Mouse (Mus musculus): ENCODE results near the gene Mta3. TPM values are rescaled to one million over a fixed set of nuclear protein-coding genes. Genes with fewer than 3 reads are reported as not detected.

Mta3 gene
- total RNA-seq, 1 experiment: 52.8 TPM

- no peak for DNase-seq (ENCODE audit: low read depth, low spot score)
These were observed 113.5 kb downstream of the Mta3 start for GRCm38 (mm10) chr17:83819503-83819902.

GRCm38 (mm10) chr17:83820701-83821100 lies 114.7 kb downstream of the Mta3 start:
- H3K4me1 ChIP-seq (ENCODE audit: control insufficient read depth in 2 of 2, insufficient read depth in 2 of 2, low read length in 2 of 2, poor library complexity in 1 of 2): no peaks in the 10 kb centered on the region; a peak in 1 of 4 replicates
- no peak overlapping the region for H3K9ac ChIP-seq (ENCODE audit: insufficient read depth, low read depth, low read length, poor library complexity, severe bottlenecking)
- TF ChIP-seq ZNF384 (IDR thresholded peaks at IDR 0.05; ENCODE audit: low read depth, low read length): no peak
- TF ChIP-seq CHD2 (IDR thresholded peaks at IDR 0.05; ENCODE audit: low read depth, low read length): no peak
- TF ChIP-seq MAFK (IDR thresholded peaks at IDR 0.05; ENCODE audit: insufficient read depth, low read depth, low read length): no peak
- TF ChIP-seq ZC3H11A (IDR thresholded peaks at IDR 0.05; ENCODE audit: borderline replicate concordance, low read depth, low read length): no peak
- no peak for TF ChIP-seq HCFC1 (IDR thresholded peaks at IDR 0.05; ENCODE audit: borderline replicate concordance, insufficient read depth, low read length)
- H3K4me3 ChIP-seq (ENCODE audit: insufficient read depth in 1 of 2, low read depth in 1 of 2, low read length in 2 of 2, poor library complexity in 1 of 2, severe bottlenecking in 1 of 2): no peak overlapping the region
- no peak overlapping the region for H3K27ac ChIP-seq (ENCODE audit: insufficient read depth, low read depth, low read length, poor library complexity, severe bottlenecking)
- in situ Hi-C loops (cut with MboI; ENCODE audit: low sequenced_read_pairs in 2 of 2, unreplicated experiment in 2 of 2): loop anchor here in 1 of 2 experiments (25.0 kb wide), 1 partner anchor 783 kb away; no protein-coding TSS in a partner anchor
- no peaks in the 10 kb centered on the region for H3K36me3 ChIP-seq (ENCODE audit: control insufficient read depth, insufficient read depth, low read length, poor library complexity, severe bottlenecking)
- no peaks in the 10 kb centered on the region for H3K9me3 ChIP-seq (ENCODE audit: control insufficient read depth, insufficient read depth, low read depth, low read length)
- no peak for DNase-seq (ENCODE audit: low read depth, low spot score)

More at GRCm38 (mm10) chr17:83819503-83819902, 113.5 kb downstream of the Mta3 start:
- in situ Hi-C loops (cut with MboI; ENCODE audit: low sequenced_read_pairs in 2 of 2, unreplicated experiment in 2 of 2): loop anchor here in 1 of 2 experiments (25.0 kb wide), 1 partner anchor 782 kb away; no protein-coding TSS in a partner anchor
- H3K9me3 ChIP-seq (ENCODE audit: control insufficient read depth, insufficient read depth, low read depth, low read length): no peaks in the 10 kb centered on the region
- H3K4me1 ChIP-seq (ENCODE audit: control insufficient read depth in 2 of 2, insufficient read depth in 2 of 2, low read length in 2 of 2, poor library complexity in 1 of 2): no peaks in the 10 kb centered on the region; a peak in 1 of 4 replicates
- H3K4me3 ChIP-seq (ENCODE audit: insufficient read depth in 1 of 2, low read depth in 1 of 2, low read length in 2 of 2, poor library complexity in 1 of 2, severe bottlenecking in 1 of 2): no peak overlapping the region
- TF ChIP-seq MAFK (IDR thresholded peaks at IDR 0.05; ENCODE audit: insufficient read depth, low read depth, low read length) (no peak), CHD2 (IDR thresholded peaks at IDR 0.05; ENCODE audit: low read depth, low read length) (no peak), HCFC1 (IDR thresholded peaks at IDR 0.05; ENCODE audit: borderline replicate concordance, insufficient read depth, low read length) (no peak), ZNF384 (IDR thresholded peaks at IDR 0.05; ENCODE audit: low read depth, low read length) (no peak), ZC3H11A (IDR thresholded peaks at IDR 0.05; ENCODE audit: borderline replicate concordance, low read depth, low read length) (no peak)
- no peak overlapping the region for H3K27ac ChIP-seq (ENCODE audit: insufficient read depth, low read depth, low read length, poor library complexity, severe bottlenecking)
- H3K9ac ChIP-seq (ENCODE audit: insufficient read depth, low read depth, low read length, poor library complexity, severe bottlenecking): no peak overlapping the region
- H3K36me3 ChIP-seq (ENCODE audit: control insufficient read depth, insufficient read depth, low read length, poor library complexity, severe bottlenecking): no peaks in the 10 kb centered on the region

DNA sequence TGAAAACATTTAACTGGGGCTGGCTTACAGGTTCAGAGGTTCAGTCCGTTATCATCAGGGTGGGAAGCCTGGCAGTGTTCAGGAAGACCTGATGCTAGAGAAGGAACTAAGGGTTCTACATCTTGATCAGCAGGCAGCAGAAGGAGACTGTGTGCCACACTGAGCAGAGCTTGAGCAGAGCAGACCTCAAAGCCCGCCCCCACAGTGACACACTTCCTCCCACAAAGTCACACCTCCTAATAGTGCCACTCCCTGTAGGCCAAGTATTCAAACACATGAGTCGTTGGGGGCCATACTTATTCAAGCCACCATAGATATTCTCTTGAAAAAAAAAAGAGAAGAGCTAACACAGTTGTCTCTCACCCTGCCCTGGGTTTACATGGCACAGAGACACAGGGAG lies 115.9 kb downstream of the Mta3 start:
- no peak overlapping the region for H3K4me3 ChIP-seq (ENCODE audit: insufficient read depth in 1 of 2, low read depth in 1 of 2, low read length in 2 of 2, poor library complexity in 1 of 2, severe bottlenecking in 1 of 2)
- H3K9ac ChIP-seq (ENCODE audit: insufficient read depth, low read depth, low read length, poor library complexity, severe bottlenecking): no peak overlapping the region
- no peaks in the 10 kb centered on the region for H3K36me3 ChIP-seq (ENCODE audit: control insufficient read depth, insufficient read depth, low read length, poor library complexity, severe bottlenecking)
- no peak for TF ChIP-seq HCFC1 (IDR thresholded peaks at IDR 0.05; ENCODE audit: borderline replicate concordance, insufficient read depth, low read length)
- in situ Hi-C loops (cut with MboI; ENCODE audit: low sequenced_read_pairs in 2 of 2, unreplicated experiment in 2 of 2): loop anchor here in 1 of 2 experiments (25.0 kb wide), 1 partner anchor 785 kb away; no protein-coding TSS in a partner anchor
- DNase-seq (ENCODE audit: low read depth, low spot score): no peak
- no peak overlapping the region for H3K27ac ChIP-seq (ENCODE audit: insufficient read depth, low read depth, low read length, poor library complexity, severe bottlenecking)
- H3K4me1 ChIP-seq (ENCODE audit: control insufficient read depth in 2 of 2, insufficient read depth in 2 of 2, low read length in 2 of 2, poor library complexity in 1 of 2): no peaks in the 10 kb centered on the region; a peak in 1 of 4 replicates
- no peaks in the 10 kb centered on the region for H3K9me3 ChIP-seq (ENCODE audit: control insufficient read depth, insufficient read depth, low read depth, low read length)

DNA sequence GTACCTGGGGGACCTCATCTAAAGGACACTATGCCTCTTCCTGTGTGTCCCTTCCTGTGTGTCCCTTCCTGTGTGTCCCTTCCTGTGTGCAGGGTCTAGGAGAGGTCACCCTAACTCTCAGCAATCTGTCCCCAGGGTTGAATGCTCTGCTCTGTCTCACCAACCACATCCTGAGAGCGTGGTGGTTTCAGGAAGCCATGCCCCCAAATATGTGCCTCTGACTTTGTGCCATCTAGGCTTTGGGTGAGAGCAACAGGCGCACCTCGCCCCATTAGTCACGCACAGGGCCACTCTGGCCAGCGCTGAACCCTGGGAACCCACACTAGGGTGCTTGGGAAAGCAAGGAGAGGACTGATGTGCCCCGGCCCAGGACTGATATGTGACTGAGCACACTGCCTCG lies 117.9 kb downstream of the Mta3 start:
- Histone ChIP-seq H3K27ac (ENCODE audit: insufficient read depth, low read depth, low read length, poor library complexity, severe bottlenecking) (no peak overlapping the region), H3K4me1 (ENCODE audit: control insufficient read depth in 2 of 2, insufficient read depth in 2 of 2, low read length in 2 of 2, poor library complexity in 1 of 2) (peaks cover 0 to 2% of the 10 kb centered on the region in 2 experiments; a peak in 2 of 4 replicates), H3K36me3 (ENCODE audit: control insufficient read depth, insufficient read depth, low read length, poor library complexity, severe bottlenecking) (no peaks in the 10 kb centered on the region), H3K4me3 (ENCODE audit: insufficient read depth in 1 of 2, low read depth in 1 of 2, low read length in 2 of 2, poor library complexity in 1 of 2, severe bottlenecking in 1 of 2) (no peak overlapping the region), H3K9me3 (ENCODE audit: control insufficient read depth, insufficient read depth, low read depth, low read length) (no peaks in the 10 kb centered on the region), H3K9ac (ENCODE audit: insufficient read depth, low read depth, low read length, poor library complexity, severe bottlenecking) (no peak overlapping the region)
- DNase-seq (ENCODE audit: low read depth, low spot score): no peak
- in situ Hi-C loops (cut with MboI; ENCODE audit: low sequenced_read_pairs in 2 of 2, unreplicated experiment in 2 of 2): loop anchor here in 1 of 2 experiments (25.0 kb wide), 1 partner anchor 787 kb away; no protein-coding TSS in a partner anchor
- TF ChIP-seq CHD2 (IDR thresholded peaks at IDR 0.05; ENCODE audit: low read depth, low read length) (no peak), ZC3H11A (IDR thresholded peaks at IDR 0.05; ENCODE audit: borderline replicate concordance, low read depth, low read length) (no peak), MAFK (IDR thresholded peaks at IDR 0.05; ENCODE audit: insufficient read depth, low read depth, low read length) (no peak), ZNF384 (IDR thresholded peaks at IDR 0.05; ENCODE audit: low read depth, low read length) (no peak), HCFC1 (IDR thresholded peaks at IDR 0.05; ENCODE audit: borderline replicate concordance, insufficient read depth, low read length) (no peak)

- TF ChIP-seq HCFC1 (IDR thresholded peaks at IDR 0.05; ENCODE audit: borderline replicate concordance, insufficient read depth, low read length) (no peak), ZNF384 (IDR thresholded peaks at IDR 0.05; ENCODE audit: low read depth, low read length) (no peak), MAFK (IDR thresholded peaks at IDR 0.05; ENCODE audit: insufficient read depth, low read depth, low read length) (no peak), CHD2 (IDR thresholded peaks at IDR 0.05; ENCODE audit: low read depth, low read length) (no peak), ZC3H11A (IDR thresholded peaks at IDR 0.05; ENCODE audit: borderline replicate concordance, low read depth, low read length) (no peak)
- Histone ChIP-seq H3K4me3 (ENCODE audit: insufficient read depth in 1 of 2, low read depth in 1 of 2, low read length in 2 of 2, poor library complexity in 1 of 2, severe bottlenecking in 1 of 2) (no peak overlapping the region), H3K9ac (ENCODE audit: insufficient read depth, low read depth, low read length, poor library complexity, severe bottlenecking) (no peak overlapping the region), H3K36me3 (ENCODE audit: control insufficient read depth, insufficient read depth, low read length, poor library complexity, severe bottlenecking) (no peaks in the 10 kb centered on the region), H3K9me3 (ENCODE audit: control insufficient read depth, insufficient read depth, low read depth, low read length) (no peaks in the 10 kb centered on the region), H3K27ac (ENCODE audit: insufficient read depth, low read depth, low read length, poor library complexity, severe bottlenecking) (no peak overlapping the region), H3K4me1 (ENCODE audit: control insufficient read depth in 2 of 2, insufficient read depth in 2 of 2, low read length in 2 of 2, poor library complexity in 1 of 2) (peaks cover 0 to 2% of the 10 kb centered on the region in 2 experiments; a peak in 2 of 4 replicates)
- in situ Hi-C loops (cut with MboI; ENCODE audit: low sequenced_read_pairs in 2 of 2, unreplicated experiment in 2 of 2): loop anchor here in 1 of 2 experiments (25.0 kb wide), 1 partner anchor 542 kb away; no protein-coding TSS in a partner anchor
- no peak for DNase-seq (ENCODE audit: low read depth, low spot score)
These were observed 123.4 kb downstream of the Mta3 start for GRCm38 (mm10) chr17:83829356-83829755.
